Mouse (Mus musculus) liver, adult 2 months (tissue): ENCODE results near the gene Auts2.

Source experiments
- CTCF ChIP-seq: fragments of 200-500 bp; IDR thresholded peaks from 2 replicates; pipeline ENCODE4 v1.5.1; 2011; ENCODE audit warnings: low read depth, low read length, control low read depth
- POLR2A ChIP-seq: fragments of 200-500 bp; IDR thresholded peaks from 2 replicates; pipeline ENCODE4 v1.6.1; 2011; ENCODE audit warnings: low read length, control low read depth; ENCODE audit not compliant: insufficient read depth; ENCODE audit errors: extremely low read depth

GRCm38 (mm10) chr5:132305354-132305934 lies 237.7 kb downstream of the Auts2 start:
- TF ChIP-seq CTCF (no peak), POLR2A (no peak)
